Mouse (Mus musculus) testis, adult 2 months (tissue): Measurements from ENCODE around the gene Crls1.

Source experiments
- CTCF ChIP-seq: fragments of 200-500 bp; IDR thresholded peaks from 2 replicates; pipeline ENCODE4 v1.5.1; 2012; ENCODE audit warnings: low read depth, mild to moderate bottlenecking, inconsistent platforms, low read length, moderate library complexity; ENCODE audit not compliant: control insufficient read depth, insufficient read depth, insufficient replicate concordance
- POLR2A ChIP-seq: fragments of 200-500 bp; IDR thresholded peaks from 2 replicates; pipeline ENCODE4 v1.6.1; 2012; ENCODE audit warnings: low read depth, mild to moderate bottlenecking, inconsistent platforms, low read length, moderate library complexity; ENCODE audit not compliant: control insufficient read depth

- no peak for TF ChIP-seq CTCF
- no peak for TF ChIP-seq POLR2A
Measured at GRCm38 (mm10) chr2:132849141-132849540, 2.7 kb downstream of the Crls1 start.
